Mouse (Mus musculus) stomach, postnatal 0 days (tissue): ENCODE measurements around the gene Dlgap4.

Source experiments
- CTCF ChIP-seq: IDR thresholded peaks from 2 replicates; pipeline ENCODE4 v1.5.1; 2016; ENCODE audit warnings: antibody characterized with exemption, low read depth, mild to moderate bottlenecking, moderate library complexity
- EP300 ChIP-seq: optimal IDR thresholded peaks from 2 replicates; pipeline ENCODE3; 2016; ENCODE audit warnings: antibody characterized with exemption

- no peak for TF ChIP-seq CTCF
- TF ChIP-seq EP300, result no peak
Measured at GRCm38 (mm10) chr2:156667290-156667689, 53.8 kb downstream of the Dlgap4 start.
